ENCODE assay signal across 17 mouse cellular contexts in genomic region chr2:118099104-118099503, GRCm38 (mm10). TPM values are rescaled to one million over a fixed set of nuclear protein-coding genes. Genes with fewer than 3 reads are reported as not detected.
DNase-seq lines count a peak whose midpoint lies in the region; ATAC-seq and TF ChIP-seq lines count a peak whose summit lies in the region.
"Had no signal": no experiment of that assay in that cellular context is flagged by ENCODE, and none has a peak within 500 bp of the region (broad histone marks: within the 10 kb centered on the region; RNA-seq: fewer than 3 reads in every experiment).

No protein-coding gene starts in this region.

- H3K4me3 ChIP-seq in heart, postnatal 0 days (ENCODE audit: low read depth, low read length), result no peak overlapping the region
- H3K4me3 ChIP-seq in limb, embryonic 11.5 days (ENCODE audit: low read depth, low read length), result no peak overlapping the region
- H3K4me3 ChIP-seq: liver, embryonic 15.5 days had no signal

- H3K27me3 ChIP-seq in heart, postnatal 0 days (ENCODE audit: control insufficient read depth, insufficient read depth, low read length), result no peaks in the 10 kb centered on the region
- no peaks in the 10 kb centered on the region for H3K27me3 ChIP-seq in limb, embryonic 11.5 days (ENCODE audit: control insufficient read depth, insufficient read depth, low read length)
- H3K27me3 ChIP-seq: liver, embryonic 15.5 days had no signal

- no peak overlapping the region for H3K9ac ChIP-seq in heart, postnatal 0 days (replicated peaks; ENCODE audit: low read depth, low read length)
- H3K9ac ChIP-seq in limb, embryonic 11.5 days (ENCODE audit: low read length), result no peak overlapping the region
- H3K9ac ChIP-seq: liver, embryonic 15.5 days had no signal

- H3K9me3 ChIP-seq in heart, postnatal 0 days (replicated peaks; ENCODE audit: control insufficient read depth, low read length), result no peaks in the 10 kb centered on the region
- H3K9me3 ChIP-seq in limb, embryonic 11.5 days (ENCODE audit: control insufficient read depth, low read length), result no peaks in the 10 kb centered on the region
- H3K9me3 ChIP-seq: liver, embryonic 15.5 days had no signal

- no peak for DNase-seq in heart, postnatal 0 days (ENCODE audit: low spot score)
- no peak for DNase-seq in heart, adult 8-10 months (ENCODE audit: low spot score)
- peak; percentile 22 for DNase-seq in retina, postnatal 1 day
- no peak for DNase-seq in retina, embryonic 14.5 days (ENCODE audit: low spot score)
- no peak for DNase-seq in limb, embryonic 11.5 days (ENCODE audit: low spot score)
- DNase-seq in cerebellum, adult 11-12 months, result no peak
- DNase-seq in right cerebral cortex, adult 18-20 months, result no peak
- DNase-seq: adrenal gland, postnatal 36 days; cerebellum, adult 2 months; cerebellum, postnatal 36 days; gastrocnemius, postnatal 14 days; kidney, adult 18-20 months; layer of hippocampus, postnatal 36 days; midbrain, embryonic 14.5 days had no signal

- no peaks in the 10 kb centered on the region for H3K36me3 ChIP-seq in heart, postnatal 0 days (replicated peaks; ENCODE audit: control insufficient read depth, insufficient read depth, low read length)
- no peaks in the 10 kb centered on the region for H3K36me3 ChIP-seq in limb, embryonic 11.5 days (ENCODE audit: control insufficient read depth, insufficient read depth, low read length)
- H3K36me3 ChIP-seq: liver, embryonic 15.5 days had no signal

- no peaks in the 10 kb centered on the region for H3K4me1 ChIP-seq in heart, postnatal 0 days (ENCODE audit: control insufficient read depth, insufficient read depth)
- H3K4me1 ChIP-seq in limb, embryonic 11.5 days (ENCODE audit: control insufficient read depth, insufficient read depth, low read length), result 0 out of 2 replicates have a peak, but pooled peaks cover 6% of the 10 kb centered on the region
- H3K4me1 ChIP-seq: liver, embryonic 15.5 days had no signal

- no peak overlapping the region for H3K4me2 ChIP-seq in heart, postnatal 0 days (ENCODE audit: low read depth, low read length)
- no peak overlapping the region for H3K4me2 ChIP-seq in limb, embryonic 11.5 days (ENCODE audit: low read depth, severe bottlenecking)
- H3K4me2 ChIP-seq: liver, embryonic 15.5 days had no signal

- 0 out of 2 replicates have a peak overlapping the region, but pooled peaks have one; percentile 15 for H3K27ac ChIP-seq in heart, postnatal 0 days (ENCODE audit: low read depth)
- H3K27ac ChIP-seq in limb, embryonic 11.5 days (replicated peaks; ENCODE audit: low read depth, low read length), result no peak overlapping the region; the same call in 1 of the 2 replicates
- H3K27ac ChIP-seq: kidney, postnatal 0 days; liver, embryonic 15.5 days; stomach, postnatal 0 days had no signal

- no peak for TF ChIP-seq CTCF in heart, postnatal 0 days (IDR thresholded peaks at IDR 0.05; ENCODE audit: low read depth)

- 58% methylated on average over 4 of the region's 4 CpGs for WGBS in heart, postnatal 0 days
- WGBS in limb, embryonic 11.5 days, result 44% methylated on average over 4 of the region's 4 CpGs

- no peak for ATAC-seq in heart, postnatal 0 days (ENCODE audit: insufficient read depth, low read depth)
- ATAC-seq in limb, embryonic 11.5 days (ENCODE audit: insufficient number of reproducible peaks, low FRiP score, low TSS enrichment, low read depth), result peak; percentile 80

- TF ChIP-seq EP300 in heart, postnatal 0 days (IDR thresholded peaks at IDR 0.05; ENCODE audit: low read depth), result no peak

RNA-seq across cellular contexts. Expression of gene Thbs1, which starts 12.6 kb away (rescaled TPM):
- 62.6 and 68.1 TPM in 2 replicates for total RNA-seq in heart, postnatal 0 days (2014; rRNA removed; ENCODE audit: low replicate concordance)
- polyA plus RNA-seq in heart, postnatal 0 days (2015; fragmentation: Nextera tagmentation; extraction: Ambion mirVana), result 8.0 and 9.5 TPM in 2 replicates
- 10 to 100 TPM in 2 of 4 experiments, 1 to 10 TPM in 2; 8.2 to 44.4 (median 9.2) TPM for total RNA-seq in heart, adult 8-10 months (2022)
- 33.8 and 35.7 TPM in 2 replicates for polyA plus RNA-seq in limb, embryonic 11.5 days (2014; fragmentation: Nextera tagmentation; extraction: Ambion mirVana)
